Mouse (Mus musculus): Measurements from ENCODE around the gene Atxn7l3. TPM values are rescaled to one million over a fixed set of nuclear protein-coding genes. Genes with fewer than 3 reads are reported as not detected.

Atxn7l3 gene
- polyA plus RNA-seq, 1 experiment from 2014 or later, result 36.5 TPM

GRCm38 (mm10) chr11:102308979-102309378 lies 12.5 kb upstream of the Atxn7l3 start:
- Histone ChIP-seq H3K27me3 (ENCODE audit: control insufficient read depth, insufficient read depth, low read length) (no peaks in the 10 kb centered on the region), H3K4me3 (ENCODE audit: low read depth, low read length) (peak overlapping the region; percentile 6; the same call in 1 of the 2 replicates), H3K9me3 (ENCODE audit: control insufficient read depth, low read length) (no peaks in the 10 kb centered on the region), H3K27ac (ENCODE audit: low read depth, low read length) (peak overlapping the region; percentile 30; the same call in 1 of the 2 replicates), H3K4me1 (ENCODE audit: control insufficient read depth, insufficient read depth, low read length) (peaks cover 4% of the 10 kb centered on the region; the same call in 1 of the 2 replicates), H3K4me2 (ENCODE audit: low read depth, low read length) (peak overlapping the region; percentile 35), H3K9ac (replicated peaks; ENCODE audit: low read depth, low read length) (no peak overlapping the region), H3K36me3 (ENCODE audit: control insufficient read depth, insufficient read depth, low read length) (peaks cover 56% of the 10 kb centered on the region)
- under 1% methylated on average over 27 of the region's 27 CpGs for WGBS
- peak; percentile 90 for ATAC-seq (ENCODE audit: low read depth)

GRCm38 (mm10) chr11:102308104-102308503 lies 11.7 kb upstream of the Atxn7l3 start:
- Histone ChIP-seq H3K4me3 (ENCODE audit: low read depth, low read length) (no peak overlapping the region), H3K27ac (ENCODE audit: low read depth, low read length) (no peak overlapping the region), H3K9ac (replicated peaks; ENCODE audit: low read depth, low read length) (no peak overlapping the region), H3K4me2 (ENCODE audit: low read depth, low read length) (no peak overlapping the region), H3K9me3 (ENCODE audit: control insufficient read depth, low read length) (no peaks in the 10 kb centered on the region), H3K4me1 (ENCODE audit: control insufficient read depth, insufficient read depth, low read length) (peaks cover 4% of the 10 kb centered on the region; the same call in 1 of the 2 replicates), H3K36me3 (ENCODE audit: control insufficient read depth, insufficient read depth, low read length) (peaks cover 47% of the 10 kb centered on the region), H3K27me3 (ENCODE audit: control insufficient read depth, insufficient read depth, low read length) (no peaks in the 10 kb centered on the region)
- WGBS, result 89% methylated on average over 9 of the region's 9 CpGs
- no peak for ATAC-seq (ENCODE audit: low read depth)

- Histone ChIP-seq H3K9ac (replicated peaks; ENCODE audit: low read depth, low read length) (no peak overlapping the region), H3K4me3 (ENCODE audit: low read depth, low read length) (no peak overlapping the region), H3K36me3 (ENCODE audit: control insufficient read depth, insufficient read depth, low read length) (peaks cover 28% of the 10 kb centered on the region), H3K27ac (ENCODE audit: low read depth, low read length) (no peak overlapping the region), H3K27me3 (ENCODE audit: control insufficient read depth, insufficient read depth, low read length) (no peaks in the 10 kb centered on the region), H3K4me1 (ENCODE audit: control insufficient read depth, insufficient read depth, low read length) (peaks cover 4% of the 10 kb centered on the region; the same call in 1 of the 2 replicates), H3K9me3 (ENCODE audit: control insufficient read depth, low read length) (no peaks in the 10 kb centered on the region), H3K4me2 (ENCODE audit: low read depth, low read length) (no peak overlapping the region)
- 64% methylated on average over 3 of the region's 3 CpGs for WGBS
- ATAC-seq (ENCODE audit: low read depth), result no peak
Observed at GRCm38 (mm10) chr11:102305359-102305758, 8.9 kb upstream of the Atxn7l3 start.

GRCm38 (mm10) chr11:102304141-102304540 lies 7.7 kb upstream of the Atxn7l3 start:
- 26% methylated on average over 2 of the region's 2 CpGs for WGBS

GRCm38 (mm10) chr11:102299839-102300238 lies 3.4 kb upstream of the Atxn7l3 start:
- no peak overlapping the region for H3K4me3 ChIP-seq (ENCODE audit: low read depth, low read length)
- WGBS, result 0% methylated on average over 1 of the region's 1 CpGs
- H3K27me3 ChIP-seq (ENCODE audit: control insufficient read depth, insufficient read depth, low read length), result no peaks in the 10 kb centered on the region
- no peak overlapping the region for H3K27ac ChIP-seq (ENCODE audit: low read depth, low read length)
- no peak overlapping the region for H3K4me2 ChIP-seq (ENCODE audit: low read depth, low read length)
- H3K9ac ChIP-seq (replicated peaks; ENCODE audit: low read depth, low read length), result no peak overlapping the region
- H3K9me3 ChIP-seq (ENCODE audit: control insufficient read depth, low read length), result no peaks in the 10 kb centered on the region
- H3K4me1 ChIP-seq (ENCODE audit: control insufficient read depth, insufficient read depth, low read length), result peaks cover 5% of the 10 kb centered on the region
- ATAC-seq (ENCODE audit: low read depth), result no peak
- H3K36me3 ChIP-seq (ENCODE audit: control insufficient read depth, insufficient read depth, low read length), result no peaks in the 10 kb centered on the region

More at GRCm38 (mm10) chr11:102304141-102304540, 7.7 kb upstream of the Atxn7l3 start:
- ATAC-seq (ENCODE audit: low read depth), result no peak
- no peaks in the 10 kb centered on the region for H3K27me3 ChIP-seq (ENCODE audit: control insufficient read depth, insufficient read depth, low read length)
- no peak overlapping the region for H3K9ac ChIP-seq (replicated peaks; ENCODE audit: low read depth, low read length)
- peaks cover 22% of the 10 kb centered on the region for H3K36me3 ChIP-seq (ENCODE audit: control insufficient read depth, insufficient read depth, low read length)
- peaks cover 4% of the 10 kb centered on the region; the same call in 1 of the 2 replicates for H3K4me1 ChIP-seq (ENCODE audit: control insufficient read depth, insufficient read depth, low read length)
- H3K4me2 ChIP-seq (ENCODE audit: low read depth, low read length), result no peak overlapping the region
- H3K27ac ChIP-seq (ENCODE audit: low read depth, low read length), result no peak overlapping the region
- H3K4me3 ChIP-seq (ENCODE audit: low read depth, low read length), result no peak overlapping the region
- no peaks in the 10 kb centered on the region for H3K9me3 ChIP-seq (ENCODE audit: control insufficient read depth, low read length)

- Histone ChIP-seq H3K27me3 (ENCODE audit: control insufficient read depth, insufficient read depth, low read length) (no peaks in the 10 kb centered on the region), H3K9me3 (ENCODE audit: control insufficient read depth, low read length) (no peaks in the 10 kb centered on the region), H3K27ac (ENCODE audit: low read depth, low read length) (peak overlapping the region; percentile 99), H3K4me3 (ENCODE audit: low read depth, low read length) (peak overlapping the region; percentile 90), H3K4me2 (ENCODE audit: low read depth, low read length) (peak overlapping the region; percentile 84), H3K36me3 (ENCODE audit: control insufficient read depth, insufficient read depth, low read length) (peaks cover 9% of the 10 kb centered on the region), H3K9ac (replicated peaks; ENCODE audit: low read depth, low read length) (peak overlapping the region; percentile 93), H3K4me1 (ENCODE audit: control insufficient read depth, insufficient read depth, low read length) (peaks cover 9% of the 10 kb centered on the region)
- peak; percentile 23; the same call in 1 of the 2 replicates for ATAC-seq (ENCODE audit: low read depth)
- 26% methylated on average over 27 of the region's 27 CpGs for WGBS
Observed at GRCm38 (mm10) chr11:102297577-102298556, 1.4 kb upstream of the Atxn7l3 start.

GRCm38 (mm10) chr11:102295598-102296471 lies 596 bp downstream of the Atxn7l3 start:
- H3K4me1 ChIP-seq (ENCODE audit: control insufficient read depth, insufficient read depth, low read length), result peaks cover 9% of the 10 kb centered on the region
- no peaks in the 10 kb centered on the region for H3K9me3 ChIP-seq (ENCODE audit: control insufficient read depth, low read length)
- under 1% methylated on average over 48 of the region's 73 CpGs for WGBS
- H3K27ac ChIP-seq (ENCODE audit: low read depth, low read length), result peak overlapping the region; percentile 99
- H3K27me3 ChIP-seq (ENCODE audit: control insufficient read depth, insufficient read depth, low read length), result no peaks in the 10 kb centered on the region
- peak overlapping the region; percentile 93 for H3K9ac ChIP-seq (replicated peaks; ENCODE audit: low read depth, low read length)
- peaks cover 28% of the 10 kb centered on the region for H3K36me3 ChIP-seq (ENCODE audit: control insufficient read depth, insufficient read depth, low read length)
- peak overlapping the region; percentile 90 for H3K4me3 ChIP-seq (ENCODE audit: low read depth, low read length)
- peak overlapping the region; percentile 84 for H3K4me2 ChIP-seq (ENCODE audit: low read depth, low read length)
- ATAC-seq (ENCODE audit: low read depth), result 0 out of 2 replicates have a peak, but pooled peaks have one; percentile 26

- Histone ChIP-seq H3K36me3 (ENCODE audit: control insufficient read depth, insufficient read depth, low read length) (peaks cover 34% of the 10 kb centered on the region), H3K4me2 (ENCODE audit: low read depth, low read length) (peak overlapping the region; percentile 84), H3K9me3 (ENCODE audit: control insufficient read depth, low read length) (no peaks in the 10 kb centered on the region), H3K9ac (replicated peaks; ENCODE audit: low read depth, low read length) (peak overlapping the region; percentile 93), H3K4me3 (ENCODE audit: low read depth, low read length) (peak overlapping the region; percentile 90), H3K27me3 (ENCODE audit: control insufficient read depth, insufficient read depth, low read length) (no peaks in the 10 kb centered on the region), H3K4me1 (ENCODE audit: control insufficient read depth, insufficient read depth, low read length) (peaks cover 9% of the 10 kb centered on the region), H3K27ac (ENCODE audit: low read depth, low read length) (peak overlapping the region; percentile 99)
- 64% methylated on average over 12 of the region's 12 CpGs for WGBS
- ATAC-seq (ENCODE audit: low read depth), result no peak
Observed at GRCm38 (mm10) chr11:102294887-102295597, 1.4 kb downstream of the Atxn7l3 start.

Measured in neural tube, embryonic 14.5 days (tissue).